Mouse (Mus musculus): ENCODE measurements around the gene Il27ra.

Il27ra gene

GRCm38 (mm10) chr8:84042066-84042947, at the start of gene Il27ra:
Gene Il27ra, minus strand, starts transcription at chr8:84042589.
- peak; percentile 98 for DNase-seq

DNA sequence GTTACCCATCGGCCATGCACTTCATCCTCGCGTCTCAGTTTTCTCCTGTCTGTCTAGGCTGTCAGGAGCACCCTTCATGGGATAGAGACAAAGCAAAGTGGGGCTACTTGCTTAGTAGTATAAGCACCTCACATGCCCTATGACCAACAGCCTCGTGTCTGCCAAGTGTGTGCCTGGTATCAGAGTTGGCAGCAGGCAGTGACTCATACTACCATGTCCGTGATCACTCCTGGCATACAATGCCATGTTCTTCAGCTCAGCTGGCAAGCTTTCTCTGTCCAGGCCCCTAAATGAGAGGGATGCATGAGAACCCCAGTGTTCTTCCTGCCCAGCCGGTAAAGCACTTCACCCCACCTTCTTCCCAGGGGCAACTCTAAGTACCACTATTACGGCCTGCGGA, 48.2 kb upstream of the Il27ra start:
- DNase-seq = peak; percentile 95

DNA sequence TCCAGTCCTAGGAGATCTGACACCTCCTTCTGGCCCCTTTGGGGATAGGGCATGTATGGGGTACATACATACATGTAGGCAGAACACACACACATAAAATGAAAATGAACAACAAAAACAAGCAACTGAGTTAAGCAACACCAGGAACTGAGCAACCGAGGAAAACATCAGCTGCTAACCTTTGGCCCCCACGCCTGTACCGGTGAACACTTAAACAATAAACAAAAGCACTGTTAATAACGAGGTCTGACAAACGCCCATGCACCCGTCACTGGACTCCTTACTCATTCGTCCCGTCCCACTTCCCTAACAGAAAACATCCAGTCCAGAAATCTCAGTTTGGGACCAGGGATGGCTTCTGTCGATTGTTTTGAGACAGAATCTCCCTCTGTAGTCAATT, 46.9 kb upstream of the Il27ra start:
- DNase-seq = no peak

- DNase-seq = no peak
These were observed 45.4 kb upstream of the Il27ra start for GRCm38 (mm10) chr8:84087821-84088220.

GRCm38 (mm10) chr8:84087156-84087555, 44.8 kb upstream of the Il27ra start:
- no peak for DNase-seq

GRCm38 (mm10) chr8:84084341-84085115, 42.1 kb upstream of the Il27ra start:
- no peak for DNase-seq

DNA sequence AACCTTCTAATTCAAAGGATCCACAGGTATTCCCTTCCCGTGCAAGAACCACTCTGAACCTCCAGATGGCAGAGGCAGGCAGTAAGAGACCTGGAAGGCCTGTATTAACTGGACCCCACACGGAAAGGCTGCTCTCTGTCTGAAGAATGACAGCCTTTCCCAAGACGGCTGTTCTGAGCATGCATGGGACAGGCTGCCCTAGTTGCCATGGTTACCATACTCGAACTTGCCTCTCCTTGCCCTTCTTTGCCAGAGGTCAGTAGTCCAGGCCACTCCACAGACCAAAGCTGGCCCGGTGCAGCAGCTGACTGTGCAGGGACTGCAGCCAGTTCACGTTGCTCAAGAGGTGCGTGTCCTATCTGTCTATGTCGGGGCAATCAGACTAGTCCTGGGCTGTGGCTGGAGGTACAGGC, 41.4 kb upstream of the Il27ra start:
- DNase-seq = peak; percentile 96

- DNase-seq = peak; percentile 82
These were observed 36.8 kb upstream of the Il27ra start for GRCm38 (mm10) chr8:84079206-84079605.

GRCm38 (mm10) chr8:84076849-84077248, 34.5 kb upstream of the Il27ra start:
- peak; percentile 65 for DNase-seq

DNA sequence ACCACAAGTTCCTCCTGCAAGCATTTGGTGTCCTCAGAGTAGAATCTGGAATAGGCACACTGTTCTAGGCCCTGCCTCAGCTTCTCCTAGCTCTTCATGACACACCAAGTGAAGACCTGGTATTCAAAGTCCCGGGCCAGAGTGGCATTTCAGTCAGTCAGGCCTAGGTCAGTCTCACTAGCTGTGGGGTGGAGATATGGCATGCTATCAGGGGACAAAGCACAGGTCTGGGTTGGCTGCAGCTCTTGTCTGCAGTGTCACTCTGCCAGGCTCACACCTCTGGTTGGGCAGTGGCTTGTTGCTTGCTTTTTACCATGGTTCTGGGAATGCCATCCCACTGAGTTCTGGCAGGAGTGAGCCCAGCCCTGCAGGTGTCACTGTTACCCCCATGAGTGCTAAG, 34.0 kb upstream of the Il27ra start:
- DNase-seq = peak; percentile 92

GRCm38 (mm10) chr8:84073230-84073976, 31.0 kb upstream of the Il27ra start:
- peak; percentile 74 for DNase-seq

GRCm38 (mm10) chr8:84072321-84072720, 29.9 kb upstream of the Il27ra start:
- peak; percentile 94 for DNase-seq

- peak; percentile 92 for DNase-seq
These were observed 29.5 kb upstream of the Il27ra start for GRCm38 (mm10) chr8:84071921-84072320.

DNA sequence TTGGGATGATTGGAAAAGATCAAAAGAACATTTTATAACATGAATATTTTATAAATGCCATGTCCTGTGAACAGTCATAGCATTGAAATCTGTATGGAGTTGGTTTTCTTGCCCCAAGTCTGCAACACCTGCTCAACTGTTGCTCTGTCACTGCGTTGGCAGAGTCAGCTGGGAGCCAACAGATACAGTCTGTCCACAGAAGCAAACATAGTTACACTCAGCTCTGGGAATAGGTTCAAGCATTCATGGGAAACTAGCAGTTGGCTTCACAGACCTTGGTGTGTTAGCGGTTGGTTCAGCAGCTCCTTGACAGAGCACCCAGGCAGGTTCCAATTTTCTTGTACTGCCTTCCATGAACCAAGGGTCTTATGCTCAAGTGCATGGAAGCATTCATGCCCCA, 28.3 kb upstream of the Il27ra start:
- peak; percentile 94 for DNase-seq

DNA sequence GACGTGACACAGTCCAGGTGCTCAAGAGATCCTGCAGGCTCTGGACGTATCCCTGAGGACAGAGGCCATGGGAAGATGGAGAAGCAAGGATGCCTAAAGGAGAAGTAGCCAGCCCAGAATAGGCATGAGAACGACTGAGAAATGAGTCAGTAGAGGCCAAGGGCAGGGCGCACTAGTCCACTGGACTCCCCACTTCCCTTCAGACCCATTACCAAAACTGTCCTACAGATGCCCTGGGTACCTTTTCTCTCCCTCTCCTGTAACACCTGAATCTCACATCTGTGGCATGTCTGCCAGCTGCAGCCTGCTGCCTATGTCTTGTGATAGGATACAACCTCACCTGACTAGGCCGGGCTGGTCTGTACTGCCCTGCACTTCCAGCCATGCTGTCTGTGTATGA, 27.9 kb upstream of the Il27ra start:
- DNase-seq = peak; percentile 91

GRCm38 (mm10) chr8:84069750-84070149, 27.4 kb upstream of the Il27ra start:
- peak; percentile 88 for DNase-seq

- DNase-seq = no peak
These were observed 26.8 kb upstream of the Il27ra start for GRCm38 (mm10) chr8:84069169-84069568.

- DNase-seq = no peak
These were observed 26.1 kb upstream of the Il27ra start for GRCm38 (mm10) chr8:84068316-84069035.

GRCm38 (mm10) chr8:84067911-84068310, 25.5 kb upstream of the Il27ra start:
- peak; percentile 92 for DNase-seq

DNA sequence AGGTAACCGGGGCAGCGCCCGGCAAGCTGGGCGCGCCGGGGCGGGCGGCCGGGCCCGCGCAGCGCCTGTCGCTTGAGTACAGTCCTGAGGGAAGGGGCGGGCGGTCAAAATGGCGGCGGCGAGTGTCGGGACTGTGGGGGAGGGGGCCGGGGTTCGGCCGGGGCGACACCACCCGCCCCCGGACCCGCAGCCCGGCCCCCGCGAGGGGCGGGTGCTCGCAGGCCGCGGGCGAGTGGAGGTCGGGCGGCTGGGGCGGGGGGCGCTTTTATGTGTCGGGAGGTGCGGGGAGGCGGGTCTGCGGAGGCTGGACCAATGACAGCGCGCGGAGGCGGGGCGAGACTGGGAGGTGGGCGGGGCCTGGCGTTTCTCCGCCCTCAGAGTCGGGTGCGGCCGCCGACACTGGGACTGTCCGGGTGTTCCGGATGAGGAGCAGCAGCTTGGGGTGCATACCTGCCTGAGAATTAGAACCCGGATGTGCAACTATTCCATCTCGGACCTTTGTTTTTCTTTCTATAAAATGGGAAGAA, 24.7 kb upstream of the Il27ra start:
- DNase-seq = peak; percentile 100

DNA sequence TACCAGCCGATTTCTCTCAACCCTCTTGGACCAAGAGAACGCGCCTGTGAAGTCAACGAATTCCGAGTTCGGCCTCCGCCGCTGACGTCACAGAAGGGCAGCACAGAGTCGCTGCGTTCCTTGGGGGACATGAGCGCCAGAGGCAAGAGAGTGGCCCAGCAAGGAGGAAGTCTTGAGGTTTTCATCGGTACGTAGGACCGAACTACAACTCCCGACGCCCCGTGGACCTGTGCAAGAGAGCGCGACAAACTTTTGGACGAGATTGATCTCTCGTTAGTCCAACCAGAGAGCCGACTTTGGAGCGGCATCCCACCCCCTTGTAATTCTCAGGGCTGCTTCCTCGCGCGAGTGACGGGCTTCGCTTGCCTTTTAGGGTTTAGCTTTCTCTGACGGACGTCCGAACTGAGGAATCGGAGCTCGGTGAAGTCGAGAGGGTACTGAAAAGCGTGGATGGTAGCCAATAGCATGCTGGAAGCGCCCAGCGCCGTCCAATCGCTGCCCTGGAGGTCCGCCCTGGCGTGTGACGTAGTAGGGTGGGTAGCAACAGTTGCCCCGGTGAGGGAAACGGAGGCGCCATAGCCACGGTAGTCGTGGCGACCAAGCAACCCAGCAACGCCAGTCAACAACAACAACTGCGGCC, 24.0 kb upstream of the Il27ra start, which contains the start of gene Rfx1:
Rfx1 (plus strand) TSS at position 544 of the 640 bp plus-strand sequence.
- peak; percentile 100 for DNase-seq
